Mouse (Mus musculus): ENCODE data around the gene Sdccag8. TPM values are rescaled to one million over a fixed set of nuclear protein-coding genes. Genes with fewer than 3 reads are reported as not detected.

Sdccag8 gene
- polyA plus RNA-seq, 1 experiment = 5.9 TPM

DNA sequence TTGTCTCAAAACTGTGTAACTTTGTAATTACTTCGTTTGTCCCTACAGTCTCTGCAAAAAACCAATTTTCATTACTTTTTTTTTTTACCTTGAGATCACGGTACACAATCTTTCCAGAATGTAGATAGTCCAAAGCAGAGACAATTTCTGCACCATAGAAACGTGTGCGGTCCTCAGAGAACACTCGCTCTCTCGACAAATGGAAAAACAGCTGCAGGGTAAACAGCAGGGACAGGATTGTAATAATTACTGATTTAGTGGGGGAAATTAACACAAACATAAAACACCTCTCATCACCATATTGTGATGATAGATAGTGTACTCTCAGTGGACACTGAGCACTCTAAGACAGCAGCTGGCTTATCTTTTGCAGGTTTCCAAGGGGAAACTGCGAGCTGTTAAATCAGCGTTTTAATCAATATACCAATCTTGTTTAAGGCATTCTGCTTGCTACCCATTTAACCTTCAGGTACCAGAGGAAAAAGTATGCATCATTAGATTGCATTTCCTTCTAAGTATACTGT lies 252.7 kb downstream of the Sdccag8 start:
- TF ChIP-seq CTCF (IDR thresholded peaks at IDR 0.05; ENCODE audit: low read depth, low read length) (no peak), EP300 (IDR thresholded peaks at IDR 0.05; ENCODE audit: insufficient read depth, low read depth, low read length) (no peak)
- H3K36me3 ChIP-seq (ENCODE audit: control insufficient read depth, insufficient read depth, low read length, poor library complexity, severe bottlenecking) = no peaks in the 10 kb centered on the region
- H3K27me3 ChIP-seq (ENCODE audit: control insufficient read depth, insufficient read depth, low read length, poor library complexity, severe bottlenecking) = no peaks in the 10 kb centered on the region
- no peaks in the 10 kb centered on the region for H3K4me1 ChIP-seq (ENCODE audit: control insufficient read depth, insufficient read depth, low read length)
- no peak overlapping the region for H3K4me3 ChIP-seq (ENCODE audit: low read depth, low read length)
- H3K9ac ChIP-seq (ENCODE audit: low read depth, poor library complexity, severe bottlenecking) = no peak overlapping the region
- no peak overlapping the region for H3K27ac ChIP-seq (ENCODE audit: insufficient read depth, low read length)
- no peaks in the 10 kb centered on the region for H3K9me3 ChIP-seq (replicated peaks; ENCODE audit: control insufficient read depth, insufficient read depth, low read length, poor library complexity, severe bottlenecking)

DNA sequence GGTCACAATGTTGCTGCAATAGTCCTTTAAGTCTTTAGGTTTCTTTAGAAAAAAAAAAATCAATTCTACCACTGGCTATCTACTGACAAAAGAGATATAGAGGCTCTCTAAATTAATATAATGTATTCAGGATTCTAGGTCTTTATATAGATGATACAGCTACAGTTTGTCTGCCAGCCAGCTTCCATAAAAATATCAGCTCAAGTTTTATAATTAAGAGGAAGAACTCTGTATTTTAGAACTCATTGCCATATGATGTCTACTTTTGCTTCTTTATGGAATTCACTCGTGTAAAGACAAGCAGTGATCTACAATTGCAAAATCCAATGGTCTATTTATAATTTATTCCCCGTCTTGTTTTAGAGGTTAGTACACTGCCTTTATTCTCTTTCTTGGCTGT lies 254.7 kb downstream of the Sdccag8 start:
- no peaks in the 10 kb centered on the region for H3K4me1 ChIP-seq (ENCODE audit: control insufficient read depth, insufficient read depth, low read length)
- TF ChIP-seq EP300 (IDR thresholded peaks at IDR 0.05; ENCODE audit: insufficient read depth, low read depth, low read length) (no peak), CTCF (IDR thresholded peaks at IDR 0.05; ENCODE audit: low read depth, low read length) (no peak), POLR2A (IDR thresholded peaks at IDR 0.05; ENCODE audit: insufficient read depth, low read length) (no peak)
- no peaks in the 10 kb centered on the region for H3K27me3 ChIP-seq (ENCODE audit: control insufficient read depth, insufficient read depth, low read length, poor library complexity, severe bottlenecking)
- no peak overlapping the region for H3K9ac ChIP-seq (ENCODE audit: low read depth, poor library complexity, severe bottlenecking)
- H3K36me3 ChIP-seq (ENCODE audit: control insufficient read depth, insufficient read depth, low read length, poor library complexity, severe bottlenecking) = no peaks in the 10 kb centered on the region
- no peaks in the 10 kb centered on the region for H3K9me3 ChIP-seq (replicated peaks; ENCODE audit: control insufficient read depth, insufficient read depth, low read length, poor library complexity, severe bottlenecking)
- H3K4me3 ChIP-seq (ENCODE audit: low read depth, low read length) = no peak overlapping the region
- H3K27ac ChIP-seq (ENCODE audit: insufficient read depth, low read length) = no peak overlapping the region

Other genes starting within 250 kb of the Sdccag8 start
- gene Cep170, start 593 bp upstream of the Sdccag8 start, polyA plus RNA-seq (2011; ENCODE audit: insufficient read depth, insufficient read length, low read depth, missing spikeins) = 19.7 and 24.5 TPM in 2 replicates

All from ES-Bruce4 (cell line).